Mouse (Mus musculus): ENCODE data around the gene Mon1a. TPM values are rescaled to one million over a fixed set of nuclear protein-coding genes. Genes with fewer than 3 reads are reported as not detected.
A peak's percentile ranks its signal among the peaks of the same experiment; 100 is the strongest.

Gene Mon1a
- polyA plus RNA-seq, 1 experiment, result 34.9 TPM

DNA sequence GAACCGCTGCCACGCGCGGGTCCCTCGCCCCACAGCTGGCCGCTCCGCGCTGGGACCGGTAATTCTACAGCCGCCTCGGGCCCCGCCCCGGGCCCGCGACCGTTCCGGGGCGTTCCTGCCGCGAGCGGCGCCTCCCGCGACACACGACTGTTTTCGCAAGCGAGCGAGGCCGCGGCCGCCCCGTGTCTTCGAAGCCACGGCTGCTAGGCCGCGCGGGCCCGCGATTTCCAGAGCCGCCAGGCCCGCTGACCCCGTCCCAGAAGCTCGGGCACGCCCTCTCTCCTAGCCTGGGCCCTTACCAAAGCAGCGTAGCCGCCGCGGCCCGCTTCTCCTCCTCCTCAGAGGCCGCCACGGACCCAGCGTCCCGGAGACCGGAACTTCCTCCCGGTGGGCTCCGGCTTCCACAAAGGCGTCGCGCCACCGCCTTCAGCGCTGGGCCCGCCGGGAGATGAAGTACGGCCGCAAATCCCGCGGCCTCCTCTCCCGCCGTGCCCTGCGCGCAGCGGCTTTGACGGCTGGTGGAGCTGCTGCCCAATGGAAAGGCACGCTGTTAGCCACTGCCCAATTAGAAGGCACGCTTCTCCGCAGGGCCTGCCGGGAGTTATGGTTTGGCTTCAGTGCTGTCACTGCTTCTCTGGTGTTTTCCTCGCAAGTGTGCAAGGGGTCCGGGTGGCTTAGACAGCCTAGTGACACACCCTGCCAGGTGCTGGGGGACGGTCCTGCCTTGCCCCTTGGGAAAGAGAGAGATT, 15.4 kb upstream of the Mon1a start:
- Histone ChIP-seq H3K36me3 (ENCODE audit: control insufficient read depth, insufficient read depth, low read length) (no peaks in the 10 kb centered on the region), H3K4me3 (ENCODE audit: insufficient read depth, low read depth, low read length) (peak overlapping the region; percentile 99), H3K4me1 (ENCODE audit: control insufficient read depth, insufficient read depth, low read length) (peaks cover 5% of the 10 kb centered on the region; the same call in 1 of the 2 replicates), H3K27ac (ENCODE audit: insufficient read depth, low read depth, low read length) (peak overlapping the region; percentile 95), H3K27me3 (replicated peaks; ENCODE audit: control insufficient read depth, insufficient read depth, low read length) (no peaks in the 10 kb centered on the region)
- TF ChIP-seq CTCF (conservative IDR thresholded peaks at IDR 0.05; ENCODE audit: insufficient read depth, insufficient read length, low read depth, low read length) (no peak), POLR2A (IDR thresholded peaks at IDR 0.05; ENCODE audit: low read depth, low read length) (peak; percentile 78)
- DNase-seq, result peak; percentile 98
- under 1% methylated on average over 80 of the region's 80 CpGs for WGBS

DNA sequence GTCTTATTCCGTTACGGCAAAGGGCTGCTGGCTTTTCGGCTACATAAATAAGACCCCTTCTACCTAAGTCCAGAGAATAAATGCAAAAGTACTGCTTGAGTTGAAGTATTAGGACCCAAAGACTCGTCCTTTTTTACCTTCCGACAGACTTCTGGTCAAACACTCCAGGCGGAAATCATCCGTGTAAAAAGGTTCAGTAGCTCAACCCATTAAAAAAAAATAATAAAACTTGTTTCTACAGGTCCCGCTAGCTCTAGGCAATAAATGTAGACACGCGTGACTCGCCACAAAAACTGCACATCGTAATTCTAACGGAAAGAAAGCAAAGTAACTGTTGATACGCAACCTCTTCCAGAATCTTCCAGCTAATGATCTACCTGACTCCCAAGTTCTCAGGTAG, 14.8 kb upstream of the Mon1a start, which contains the start of gene Rbm6:
Rbm6 (minus strand) TSS at position 101 of the 400 bp plus-strand sequence.
- H3K27me3 ChIP-seq (replicated peaks; ENCODE audit: control insufficient read depth, insufficient read depth, low read length), result no peaks in the 10 kb centered on the region
- H3K4me1 ChIP-seq (ENCODE audit: control insufficient read depth, insufficient read depth, low read length), result peaks cover 5% of the 10 kb centered on the region; the same call in 1 of the 2 replicates
- no peak for DNase-seq
- peak within 1 kb of the TSS; percentile 99 for H3K4me3 ChIP-seq (ENCODE audit: insufficient read depth, low read depth, low read length)
- H3K27ac ChIP-seq (ENCODE audit: insufficient read depth, low read depth, low read length), result peak within 1 kb of the TSS; percentile 95
- no peak for TF ChIP-seq POLR2A (IDR thresholded peaks at IDR 0.05; ENCODE audit: low read depth, low read length)
- TF ChIP-seq CTCF (conservative IDR thresholded peaks at IDR 0.05; ENCODE audit: insufficient read depth, insufficient read length, low read depth, low read length), result no peak
- H3K36me3 ChIP-seq (ENCODE audit: control insufficient read depth, insufficient read depth, low read length), result no peaks in the 10 kb centered on the region
- 2% methylated on average over 14 of the region's 14 CpGs for WGBS

DNA sequence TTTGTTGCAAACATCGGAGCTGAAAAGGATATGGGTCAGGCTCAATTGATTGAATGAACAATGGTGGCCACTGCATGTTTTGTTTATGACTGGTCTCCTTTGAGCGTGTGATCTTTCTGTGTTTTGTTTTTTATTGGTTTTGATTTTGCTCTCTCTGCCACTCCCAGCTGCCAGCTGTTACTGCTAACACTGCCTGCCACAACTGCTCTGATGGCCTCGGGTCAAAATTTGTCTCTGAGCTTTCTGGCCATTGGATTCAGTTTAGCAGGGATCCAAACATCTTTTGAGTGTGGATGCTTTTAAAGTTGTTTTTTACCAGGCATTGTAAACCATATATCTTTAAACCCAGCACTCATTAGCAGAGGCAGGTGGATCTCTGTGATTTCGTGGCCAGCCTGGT, 7.5 kb upstream of the Mon1a start:
- H3K4me1 ChIP-seq (ENCODE audit: control insufficient read depth, insufficient read depth, low read length), result no peaks in the 10 kb centered on the region
- H3K36me3 ChIP-seq (ENCODE audit: control insufficient read depth, insufficient read depth, low read length), result no peaks in the 10 kb centered on the region
- no peaks in the 10 kb centered on the region for H3K27me3 ChIP-seq (replicated peaks; ENCODE audit: control insufficient read depth, insufficient read depth, low read length)
- 59% methylated on average over 4 of the region's 4 CpGs for WGBS
- no peak for TF ChIP-seq CTCF (conservative IDR thresholded peaks at IDR 0.05; ENCODE audit: insufficient read depth, insufficient read length, low read depth, low read length)
- TF ChIP-seq POLR2A (IDR thresholded peaks at IDR 0.05; ENCODE audit: low read depth, low read length), result no peak
- no peak overlapping the region for H3K27ac ChIP-seq (ENCODE audit: insufficient read depth, low read depth, low read length)
- no peak overlapping the region for H3K4me3 ChIP-seq (ENCODE audit: insufficient read depth, low read depth, low read length)
- no peak for DNase-seq

DNA sequence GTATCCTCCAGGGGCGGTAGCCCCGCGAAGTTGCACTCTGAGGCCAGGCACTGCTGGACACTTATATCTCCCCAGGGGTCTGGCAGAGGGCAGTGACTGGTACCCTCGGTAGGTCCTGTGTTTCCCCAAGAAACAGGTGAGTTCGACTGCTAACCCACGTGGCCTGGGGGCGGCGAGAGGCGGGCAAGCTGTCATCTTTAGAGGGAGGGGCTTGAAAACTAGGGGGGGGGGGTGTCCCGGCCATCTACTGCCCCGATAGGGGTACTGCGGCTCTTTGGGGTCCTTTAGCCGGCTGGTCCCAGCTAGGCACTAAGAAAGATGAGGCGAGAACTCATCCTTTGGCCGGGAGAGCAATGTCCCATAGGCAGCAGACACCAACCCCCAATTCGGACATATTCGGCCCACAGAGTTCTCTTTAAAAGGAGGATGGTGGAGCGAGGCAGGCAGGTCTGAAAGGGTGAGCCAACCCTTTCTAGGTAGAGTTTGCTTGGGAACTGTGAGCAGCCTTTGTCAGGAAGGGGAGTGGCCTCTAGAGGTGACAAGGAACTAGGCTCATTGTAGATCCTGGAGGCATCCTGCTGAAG, 408 bp downstream of the Mon1a start:
- H3K27ac ChIP-seq (ENCODE audit: insufficient read depth, low read depth, low read length), result peak overlapping the region; percentile 49
- TF ChIP-seq POLR2A (IDR thresholded peaks at IDR 0.05; ENCODE audit: low read depth, low read length) (no peak), CTCF (conservative IDR thresholded peaks at IDR 0.05; ENCODE audit: insufficient read depth, insufficient read length, low read depth, low read length) (no peak)
- H3K27me3 ChIP-seq (replicated peaks; ENCODE audit: control insufficient read depth, insufficient read depth, low read length), result no peaks in the 10 kb centered on the region
- H3K4me1 ChIP-seq (ENCODE audit: control insufficient read depth, insufficient read depth, low read length), result peaks cover 6% of the 10 kb centered on the region; the same call in 1 of the 2 replicates
- 1% methylated on average over 18 of the region's 18 CpGs for WGBS
- H3K4me3 ChIP-seq (ENCODE audit: insufficient read depth, low read depth, low read length), result peak overlapping the region; percentile 65
- H3K36me3 ChIP-seq (ENCODE audit: control insufficient read depth, insufficient read depth, low read length), result no peaks in the 10 kb centered on the region
- DNase-seq, result peak; percentile 53

DNA sequence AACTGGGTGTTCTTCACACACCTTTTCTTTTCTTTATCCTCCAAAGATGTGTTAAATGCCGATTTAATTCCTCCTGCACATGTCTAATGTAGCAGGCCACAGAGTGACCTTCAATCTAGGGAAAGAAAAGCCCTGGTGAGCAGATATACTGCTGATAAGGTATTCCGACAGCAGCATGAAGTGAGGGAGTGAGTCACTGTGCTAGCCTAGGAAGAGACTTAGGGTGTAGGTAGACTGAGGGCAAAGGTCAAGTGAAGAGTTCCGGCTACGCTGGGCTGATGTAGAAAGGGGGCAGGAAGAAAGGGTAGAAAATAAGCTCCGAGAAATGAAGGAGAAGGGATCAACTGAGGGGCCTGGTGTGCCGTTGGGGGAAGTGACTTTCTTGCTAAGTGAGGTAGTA, 2.3 kb downstream of the Mon1a start:
- H3K4me3 ChIP-seq (ENCODE audit: insufficient read depth, low read depth, low read length), result no peak overlapping the region
- 76% methylated on average over 6 of the region's 6 CpGs for WGBS
- peaks cover 6% of the 10 kb centered on the region; the same call in 1 of the 2 replicates for H3K4me1 ChIP-seq (ENCODE audit: control insufficient read depth, insufficient read depth, low read length)
- no peak for DNase-seq
- H3K27ac ChIP-seq (ENCODE audit: insufficient read depth, low read depth, low read length), result peak overlapping the region; percentile 53
- no peaks in the 10 kb centered on the region for H3K27me3 ChIP-seq (replicated peaks; ENCODE audit: control insufficient read depth, insufficient read depth, low read length)
- TF ChIP-seq POLR2A (IDR thresholded peaks at IDR 0.05; ENCODE audit: low read depth, low read length) (no peak), CTCF (conservative IDR thresholded peaks at IDR 0.05; ENCODE audit: insufficient read depth, insufficient read length, low read depth, low read length) (no peak)
- no peaks in the 10 kb centered on the region for H3K36me3 ChIP-seq (ENCODE audit: control insufficient read depth, insufficient read depth, low read length)

DNA sequence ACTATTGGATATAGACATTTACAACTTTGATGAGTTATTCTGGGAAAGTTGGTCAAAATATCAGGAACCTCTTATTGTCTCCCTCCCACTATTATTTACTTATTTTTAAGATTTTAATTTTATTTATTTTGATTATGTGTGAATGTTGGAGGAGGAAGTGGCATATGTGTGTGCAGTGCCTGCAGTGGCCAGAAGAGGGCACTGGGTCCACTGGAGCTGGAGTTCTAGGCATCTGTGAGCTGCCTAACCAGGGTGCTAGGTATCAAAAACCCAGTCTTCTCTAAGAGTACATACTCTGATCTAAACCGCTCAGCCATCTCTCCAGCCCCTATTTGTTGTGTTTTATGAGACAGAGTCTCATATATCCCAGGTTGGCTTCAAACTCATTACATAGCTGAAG, 3.1 kb downstream of the Mon1a start:
- peaks cover 6% of the 10 kb centered on the region; the same call in 1 of the 2 replicates for H3K4me1 ChIP-seq (ENCODE audit: control insufficient read depth, insufficient read depth, low read length)
- no peak for TF ChIP-seq POLR2A (IDR thresholded peaks at IDR 0.05; ENCODE audit: low read depth, low read length)
- peak; percentile 43 for TF ChIP-seq CTCF (conservative IDR thresholded peaks at IDR 0.05; ENCODE audit: insufficient read depth, insufficient read length, low read depth, low read length)
- no peak overlapping the region for H3K4me3 ChIP-seq (ENCODE audit: insufficient read depth, low read depth, low read length)
- no peaks in the 10 kb centered on the region for H3K27me3 ChIP-seq (replicated peaks; ENCODE audit: control insufficient read depth, insufficient read depth, low read length)
- H3K36me3 ChIP-seq (ENCODE audit: control insufficient read depth, insufficient read depth, low read length), result no peaks in the 10 kb centered on the region
- WGBS, result 97% methylated on average over 1 of the region's 1 CpGs
- DNase-seq, result no peak
- H3K27ac ChIP-seq (ENCODE audit: insufficient read depth, low read depth, low read length), result no peak overlapping the region

DNA sequence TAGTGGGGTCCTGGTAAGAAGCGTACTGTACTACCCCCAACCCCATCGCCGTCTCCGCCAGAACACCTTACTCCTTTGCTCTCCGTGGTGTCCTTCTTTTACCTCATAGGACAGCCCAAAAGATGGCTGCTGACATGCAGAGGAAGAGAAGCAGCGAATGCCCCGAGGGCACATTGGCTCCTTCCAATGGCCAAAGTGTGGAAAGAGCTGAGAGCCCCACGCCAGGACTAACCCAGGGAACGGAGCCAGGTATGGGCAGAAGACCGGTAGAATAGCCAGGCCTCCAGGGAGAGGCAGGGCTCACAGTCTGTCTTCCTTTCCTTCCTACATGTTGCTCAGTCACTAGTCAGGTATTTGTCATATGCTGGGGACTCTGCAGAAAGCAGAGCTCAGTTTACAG, 10.6 kb downstream of the Mon1a start:
- Histone ChIP-seq H3K4me3 (ENCODE audit: insufficient read depth, low read depth, low read length) (no peak overlapping the region), H3K27me3 (replicated peaks; ENCODE audit: control insufficient read depth, insufficient read depth, low read length) (no peaks in the 10 kb centered on the region), H3K4me1 (ENCODE audit: control insufficient read depth, insufficient read depth, low read length) (no peaks in the 10 kb centered on the region), H3K36me3 (ENCODE audit: control insufficient read depth, insufficient read depth, low read length) (0 out of 2 replicates have a peak, but pooled peaks cover 1% of the 10 kb centered on the region), H3K27ac (ENCODE audit: insufficient read depth, low read depth, low read length) (no peak overlapping the region)
- no peak for TF ChIP-seq POLR2A (IDR thresholded peaks at IDR 0.05; ENCODE audit: low read depth, low read length)
- no peak for TF ChIP-seq CTCF (conservative IDR thresholded peaks at IDR 0.05; ENCODE audit: insufficient read depth, insufficient read length, low read depth, low read length)
- DNase-seq, result no peak
- 92% methylated on average over 10 of the region's 10 CpGs for WGBS
